Mouse (Mus musculus) stomach, embryonic 15.5 days (tissue): ENCODE results near the gene Thtpa. TPM values are rescaled to one million over a fixed set of nuclear protein-coding genes. Genes with fewer than 3 reads are reported as not detected.

ENCODE experiments used
- ATAC-seq: fragments of 200-750 bp; cut with Nextera tagmentation; 2 replicates; pipeline ENCODE4 v1.8.0; 2017; ENCODE audit warnings: low read depth, moderate number of reproducible peaks, moderate TSS enrichment; ENCODE audit not compliant: insufficient read depth, low FRiP score
- H3K27ac ChIP-seq: fragments of 300-500 bp; sonication (generic); 2 replicates; pipeline ENCODE4 v1.5.1; 2015; ENCODE audit warnings: mild to moderate bottlenecking, inconsistent platforms
- H3K27me3 ChIP-seq: fragments of 300-500 bp; sonication (generic); replicated peaks from 2 replicates; pipeline ENCODE4 v1.6.1; 2015; ENCODE audit warnings: inconsistent platforms
- H3K36me3 ChIP-seq: fragments of 300-500 bp; sonication (generic); 2 replicates; pipeline ENCODE4 v1.6.1; 2015; ENCODE audit warnings: inconsistent platforms
- H3K4me1 ChIP-seq: fragments of 300-500 bp; sonication (generic); 2 replicates; pipeline ENCODE4 v1.6.1; 2015; ENCODE audit warnings: inconsistent platforms
- H3K4me2 ChIP-seq: fragments of 300-500 bp; sonication (generic); 2 replicates; pipeline ENCODE4 v1.6.1; 2015; ENCODE audit warnings: mild to moderate bottlenecking, inconsistent platforms
- H3K4me3 ChIP-seq: fragments of 300-500 bp; sonication (generic); replicated peaks from 2 replicates; pipeline ENCODE4 v1.5.1; 2015; ENCODE audit warnings: inconsistent platforms
- H3K9ac ChIP-seq: fragments of 300-500 bp; sonication (generic); 2 replicates; pipeline ENCODE4 v1.6.1; 2015; ENCODE audit warnings: inconsistent platforms
- H3K9me3 ChIP-seq: fragments of 300-500 bp; sonication (generic); 2 replicates; pipeline ENCODE4 v1.6.1; 2016; ENCODE audit warnings: inconsistent platforms
- WGBS: fragments of 180-500 bp; shearing (Covaris S2); methylation state at CpG from one replicate; pipeline ENCODE4 v1.1.7; 2015; 5-methylcytosine and 5-hydroxymethylcytosine counted together
- polyA plus RNA-seq: library from polyadenylated mRNA; unstranded; fragments of >200 nt; fragmentation: Nextera tagmentation; extraction: Ambion mirVana; gene quantifications from 2 replicates; pipeline ENCODE4 v1.2.1, GENCODE M21; 2015

Gene Thtpa
- polyA plus RNA-seq, 1 experiment from 2014 or later = 19.4 TPM

- H3K4me2 ChIP-seq = peak overlapping the region; percentile 6; the same call in 1 of the 2 replicates
- ATAC-seq = no peak
Observed at GRCm38 (mm10) chr14:55096573-55097087, 2.0 kb downstream of the Thtpa start.

GRCm38 (mm10) chr14:55097646-55098045, 3.1 kb downstream of the Thtpa start:
- 70% methylated on average over 10 of the region's 10 CpGs for WGBS
- Histone ChIP-seq H3K4me1 (peaks cover 19% of the 10 kb centered on the region), H3K27me3 (no peaks in the 10 kb centered on the region), H3K4me2 (no peak overlapping the region), H3K27ac (0 out of 2 replicates have a peak overlapping the region, but pooled peaks have one; percentile 11), H3K4me3 (no peak overlapping the region), H3K36me3 (peaks cover 6% of the 10 kb centered on the region; the same call in 1 of the 2 replicates), H3K9me3 (no peaks in the 10 kb centered on the region), H3K9ac (no peak overlapping the region)
- no peak for ATAC-seq

More at GRCm38 (mm10) chr14:55096573-55097087, 2.0 kb downstream of the Thtpa start:
- Histone ChIP-seq H3K27ac (no peak overlapping the region), H3K4me1 (peaks cover 22% of the 10 kb centered on the region), H3K36me3 (peaks cover 6% of the 10 kb centered on the region; the same call in 1 of the 2 replicates), H3K4me3 (no peak overlapping the region), H3K9ac (no peak overlapping the region), H3K27me3 (no peaks in the 10 kb centered on the region), H3K9me3 (no peaks in the 10 kb centered on the region)
- WGBS = 52% methylated on average over 9 of the region's 9 CpGs

- peaks cover 19% of the 10 kb centered on the region for H3K4me1 ChIP-seq
- ATAC-seq = no peak
- H3K27me3 ChIP-seq = no peaks in the 10 kb centered on the region
- H3K36me3 ChIP-seq = peaks cover 6% of the 10 kb centered on the region; the same call in 1 of the 2 replicates
- 0 out of 2 replicates have a peak overlapping the region, but pooled peaks have one; percentile 11 for H3K27ac ChIP-seq
- 63% methylated on average over 4 of the region's 4 CpGs for WGBS
- no peak overlapping the region for H3K9ac ChIP-seq
- H3K4me2 ChIP-seq = no peak overlapping the region
- H3K4me3 ChIP-seq = no peak overlapping the region
- no peaks in the 10 kb centered on the region for H3K9me3 ChIP-seq
Observed at GRCm38 (mm10) chr14:55098067-55098466, 3.5 kb downstream of the Thtpa start.

- WGBS = 53% methylated on average over 4 of the region's 4 CpGs
- ATAC-seq = no peak
- H3K27me3 ChIP-seq = no peaks in the 10 kb centered on the region
- H3K36me3 ChIP-seq = peaks cover 6% of the 10 kb centered on the region; the same call in 1 of the 2 replicates
- no peak overlapping the region for H3K4me2 ChIP-seq
- no peaks in the 10 kb centered on the region for H3K9me3 ChIP-seq
- peaks cover 24% of the 10 kb centered on the region for H3K4me1 ChIP-seq
- no peak overlapping the region for H3K27ac ChIP-seq
- no peak overlapping the region for H3K4me3 ChIP-seq
- H3K9ac ChIP-seq = no peak overlapping the region
Observed at GRCm38 (mm10) chr14:55101592-55101991, 7.0 kb downstream of the Thtpa start.

- Histone ChIP-seq H3K27me3 (no peaks in the 10 kb centered on the region), H3K27ac (no peak overlapping the region), H3K9ac (no peak overlapping the region), H3K9me3 (no peaks in the 10 kb centered on the region), H3K4me2 (no peak overlapping the region), H3K4me3 (no peak overlapping the region), H3K4me1 (peaks cover 21% of the 10 kb centered on the region), H3K36me3 (peaks cover 6% of the 10 kb centered on the region; the same call in 1 of the 2 replicates)
- WGBS = 76% methylated on average over 15 of the region's 15 CpGs
- ATAC-seq = no peak
Observed at GRCm38 (mm10) chr14:55102253-55102785, 7.7 kb downstream of the Thtpa start.

GRCm38 (mm10) chr14:55104365-55104764, 9.8 kb downstream of the Thtpa start:
- H3K4me2 ChIP-seq = no peak overlapping the region
- no peak overlapping the region for H3K9ac ChIP-seq
- H3K9me3 ChIP-seq = no peaks in the 10 kb centered on the region
- no peak for ATAC-seq
- peaks cover 6% of the 10 kb centered on the region; the same call in 1 of the 2 replicates for H3K36me3 ChIP-seq
- peaks cover 29% of the 10 kb centered on the region for H3K4me1 ChIP-seq
- no peaks in the 10 kb centered on the region for H3K27me3 ChIP-seq
- no peak overlapping the region for H3K27ac ChIP-seq
- 80% methylated on average over 18 of the region's 18 CpGs for WGBS
- no peak overlapping the region for H3K4me3 ChIP-seq

GRCm38 (mm10) chr14:55105386-55105785, 10.8 kb downstream of the Thtpa start:
- H3K4me2 ChIP-seq = peak overlapping the region; percentile 95
- H3K27ac ChIP-seq = peak overlapping the region; percentile 83
- peaks cover 34% of the 10 kb centered on the region for H3K4me1 ChIP-seq
- H3K4me3 ChIP-seq = peak overlapping the region; percentile 56
- WGBS = 12% methylated on average over 7 of the region's 7 CpGs
- no peak; the same call in 1 of the 2 replicates for ATAC-seq
- no peaks in the 10 kb centered on the region for H3K9me3 ChIP-seq
- H3K9ac ChIP-seq = peak overlapping the region; percentile 65; the same call in 1 of the 2 replicates
- peaks cover 6% of the 10 kb centered on the region; the same call in 1 of the 2 replicates for H3K36me3 ChIP-seq
- 0 out of 2 replicates have a peak, but pooled peaks cover 5% of the 10 kb centered on the region for H3K27me3 ChIP-seq

GRCm38 (mm10) chr14:55105836-55106809, 11.5 kb downstream of the Thtpa start, which contains the start of gene Ap1g2:
Gene Ap1g2 (minus strand): TSS chr14:55106593.
- WGBS = under 1% methylated on average over 39 of the region's 39 CpGs
- ATAC-seq = peak; percentile 78

GRCm38 (mm10) chr14:55106990-55107389, 12.4 kb downstream of the Thtpa start:
- ATAC-seq = no peak
- 77% methylated on average over 8 of the region's 8 CpGs for WGBS

More at GRCm38 (mm10) chr14:55105836-55106809, 11.5 kb downstream of the Thtpa start, which contains the start of gene Ap1g2:
- Histone ChIP-seq H3K36me3 (no peaks in the 10 kb centered on the region), H3K27me3 (0 out of 2 replicates have a peak, but pooled peaks cover 10% of the 10 kb centered on the region), H3K4me2 (peak within 1 kb of the TSS; percentile 95), H3K9me3 (no peaks in the 10 kb centered on the region), H3K4me3 (peak within 1 kb of the TSS; percentile 56), H3K4me1 (peaks cover 34% of the 10 kb centered on the region), H3K27ac (peak within 1 kb of the TSS; percentile 83), H3K9ac (peak within 1 kb of the TSS; percentile 65; the same call in 1 of the 2 replicates)

GRCm38 (mm10) chr14:55108202-55108870, 13.8 kb downstream of the Thtpa start:
- ATAC-seq = peak; percentile 14; the same call in 1 of the 2 replicates
- 36% methylated on average over 9 of the region's 9 CpGs for WGBS

More at GRCm38 (mm10) chr14:55106990-55107389, 12.4 kb downstream of the Thtpa start:
- Histone ChIP-seq H3K4me3 (no peak overlapping the region), H3K27ac (no peak overlapping the region), H3K27me3 (peaks cover 14% of the 10 kb centered on the region; the same call in 1 of the 2 replicates), H3K9ac (no peak overlapping the region), H3K4me1 (peaks cover 34% of the 10 kb centered on the region), H3K4me2 (peak overlapping the region; percentile 95; the same call in 1 of the 2 replicates), H3K36me3 (no peaks in the 10 kb centered on the region), H3K9me3 (no peaks in the 10 kb centered on the region)

More at GRCm38 (mm10) chr14:55108202-55108870, 13.8 kb downstream of the Thtpa start:
- no peak overlapping the region for H3K9ac ChIP-seq
- H3K4me2 ChIP-seq = no peak overlapping the region
- no peaks in the 10 kb centered on the region for H3K36me3 ChIP-seq
- no peak overlapping the region for H3K27ac ChIP-seq
- no peak overlapping the region for H3K4me3 ChIP-seq
- H3K9me3 ChIP-seq = no peaks in the 10 kb centered on the region
- H3K4me1 ChIP-seq = peaks cover 34% of the 10 kb centered on the region
- H3K27me3 ChIP-seq = peaks cover 17% of the 10 kb centered on the region
